Mouse (Mus musculus) myocyte (in vitro differentiated cells): ENCODE results near the gene Krtap7-1. TPM values are rescaled to one million over a fixed set of nuclear protein-coding genes. Genes with fewer than 3 reads are reported as not detected.

Experiments
- H3K27me3 ChIP-seq: one replicate; pipeline ENCODE4 v1.6.1; 2011; ENCODE audit not compliant: control insufficient read depth, insufficient read depth, insufficient read length
- H3K36me3 ChIP-seq: one replicate; pipeline ENCODE4 v1.6.1; 2011; ENCODE audit not compliant: control insufficient read depth, insufficient read depth
- H3K4me2 ChIP-seq: one replicate; pipeline ENCODE4 v1.6.1; 2011; ENCODE audit warnings: low read depth, control low read depth
- H3K4me3 ChIP-seq: one replicate; pipeline ENCODE4 v1.5.1; 2011; ENCODE audit warnings: mild to moderate bottlenecking, control low read depth, moderate library complexity
- H3K79me2 ChIP-seq: one replicate; pipeline ENCODE4 v1.6.1; 2011; ENCODE audit not compliant: control insufficient read depth, insufficient read depth
- H3ac ChIP-seq: one replicate; pipeline ENCODE4 v1.6.1; 2011; ENCODE audit not compliant: control insufficient read depth, insufficient read length
- CEBPB ChIP-seq: IDR thresholded peaks from 2 replicates; pipeline ENCODE4 v1.6.1; 2011; ENCODE audit warnings: mild to moderate bottlenecking, moderate library complexity; ENCODE audit not compliant: poor library complexity, insufficient read depth, severe bottlenecking
- E2F4 ChIP-seq: IDR thresholded peaks from one replicate; pipeline ENCODE4 v1.6.1; 2011; ENCODE audit warnings: mild to moderate bottlenecking, control low read depth, moderate library complexity; ENCODE audit not compliant: insufficient read depth
- MAX ChIP-seq: IDR thresholded peaks from one replicate; pipeline ENCODE4 v1.6.1; 2011; ENCODE audit warnings: low read depth, mild to moderate bottlenecking, control low read depth
- MYOD1 ChIP-seq, 3 experiments: IDR thresholded peaks; one replicate each; pipeline ENCODE4 v1.6.1; 2011; ENCODE audit warnings: control low read depth in 2 of 3, low read depth in 2 of 3, mild to moderate bottlenecking in 2 of 3, moderate library complexity in 1 of 3; ENCODE audit not compliant: insufficient read length in 2 of 3, control insufficient read depth in 1 of 3
- MYOG ChIP-seq, 3 experiments: IDR thresholded peaks; one replicate each; pipeline ENCODE4 v1.6.1; 2011; ENCODE audit warnings: control low read depth in 2 of 3, low read depth in 2 of 3, mild to moderate bottlenecking in 2 of 3; ENCODE audit not compliant: insufficient read length in 2 of 3, control insufficient read depth in 1 of 3, insufficient read depth in 1 of 3
- POLR2A ChIP-seq: IDR thresholded peaks from one replicate; pipeline ENCODE4 v1.6.1; 2011; ENCODE audit warnings: low read depth, mild to moderate bottlenecking, control low read depth, moderate library complexity; ENCODE audit not compliant: insufficient read length
- POLR2AphosphoS2 ChIP-seq: IDR thresholded peaks from one replicate; pipeline ENCODE4 v1.6.1; 2011; ENCODE audit warnings: low read depth, control low read depth; ENCODE audit not compliant: insufficient read length
- REST ChIP-seq: IDR thresholded peaks from one replicate; pipeline ENCODE4 v1.6.1; 2011; ENCODE audit warnings: mild to moderate bottlenecking, control low read depth, moderate library complexity; ENCODE audit not compliant: insufficient read depth, insufficient read length
- SRF ChIP-seq: IDR thresholded peaks from one replicate; pipeline ENCODE4 v1.6.1; 2011; ENCODE audit warnings: low read depth; ENCODE audit not compliant: control insufficient read depth, insufficient read length
- TCF12 ChIP-seq: IDR thresholded peaks from one replicate; pipeline ENCODE4 v1.6.1; 2011; ENCODE audit warnings: mild to moderate bottlenecking, control low read depth; ENCODE audit not compliant: poor library complexity, insufficient read depth, severe bottlenecking
- TCF3 ChIP-seq: IDR thresholded peaks from one replicate; pipeline ENCODE4 v1.6.1; 2011; ENCODE audit warnings: low read depth, control low read depth; ENCODE audit not compliant: insufficient read length
- USF1 ChIP-seq: IDR thresholded peaks from one replicate; pipeline ENCODE4 v1.6.1; 2011; ENCODE audit warnings: low read depth, mild to moderate bottlenecking, control low read depth, moderate library complexity
- polyA plus RNA-seq: library from polyadenylated mRNA; unstranded; fragments of >200 nt; fragmentation: generic; extraction: Trizol; gene quantifications from one replicate; pipeline ENCODE4 v1.2.1, GENCODE M21; 2012; ENCODE audit warnings: missing spikeins

The Krtap7-1 gene
- polyA plus RNA-seq, 1 experiment, result not detected

GRCm38 (mm10) chr16:89513431-89513830 is 5.3 kb upstream of the Krtap7-1 start:
- H3K79me2 ChIP-seq, result no peaks in the 10 kb centered on the region
- H3K4me3 ChIP-seq, result no peak overlapping the region
- H3K4me2 ChIP-seq, result no peak overlapping the region
- H3K27me3 ChIP-seq, result no peaks in the 10 kb centered on the region
- no peaks in the 10 kb centered on the region for H3K36me3 ChIP-seq
- H3ac ChIP-seq, result no peak overlapping the region
- TF ChIP-seq MAX (no peak), TCF12 (no peak), POLR2A (no peak), CEBPB (no peak), TCF3 (no peak), SRF (no peak), POLR2AphosphoS2 (no peak), REST (no peak), E2F4 (no peak), USF1 (no peak), MYOD1 (IDR thresholded peaks at IDR 0.05; ENCODE audit: control insufficient read depth in 1 of 3, insufficient read length in 2 of 3, low read depth in 2 of 3) (no peak), MYOG (IDR thresholded peaks at IDR 0.05; ENCODE audit: control insufficient read depth in 1 of 3, insufficient read depth in 1 of 3, insufficient read length in 2 of 3, low read depth in 2 of 3) (no peak)

DNA sequence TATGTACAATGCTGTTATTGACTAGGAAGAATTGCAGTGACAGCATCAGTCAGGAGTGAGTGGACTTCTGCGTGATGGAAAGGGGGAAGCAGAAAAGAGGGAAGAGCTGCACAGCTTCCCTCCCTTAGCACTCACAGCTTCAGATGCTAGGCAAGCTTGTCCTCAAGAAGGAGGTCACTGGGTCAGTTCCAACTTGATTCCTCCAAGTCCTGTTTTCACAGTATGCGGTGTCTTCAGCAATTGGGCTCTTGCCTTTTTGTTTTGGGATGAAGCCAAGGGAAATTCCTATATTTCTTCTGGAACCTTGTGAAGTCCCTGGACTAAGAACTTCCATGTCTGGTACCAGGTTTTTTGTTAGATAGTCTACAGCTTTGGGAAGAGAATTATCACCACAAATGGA is 4.6 kb downstream of the Krtap7-1 start:
- Histone ChIP-seq H3K36me3 (no peaks in the 10 kb centered on the region), H3K4me2 (no peak overlapping the region), H3ac (no peak overlapping the region), H3K79me2 (no peaks in the 10 kb centered on the region), H3K4me3 (no peak overlapping the region), H3K27me3 (no peaks in the 10 kb centered on the region)
- no peak for TF ChIP-seq E2F4
- TF ChIP-seq USF1, result no peak
- TF ChIP-seq REST, result no peak
- no peak for TF ChIP-seq TCF3
- TF ChIP-seq MYOG (IDR thresholded peaks at IDR 0.05; ENCODE audit: control insufficient read depth in 1 of 3, insufficient read depth in 1 of 3, insufficient read length in 2 of 3, low read depth in 2 of 3), result no peak
- TF ChIP-seq CEBPB, result no peak
- no peak for TF ChIP-seq POLR2AphosphoS2
- no peak for TF ChIP-seq MYOD1 (IDR thresholded peaks at IDR 0.05; ENCODE audit: control insufficient read depth in 1 of 3, insufficient read length in 2 of 3, low read depth in 2 of 3)
- TF ChIP-seq MAX, result no peak
- TF ChIP-seq SRF, result no peak
- no peak for TF ChIP-seq TCF12
- no peak for TF ChIP-seq POLR2A

DNA sequence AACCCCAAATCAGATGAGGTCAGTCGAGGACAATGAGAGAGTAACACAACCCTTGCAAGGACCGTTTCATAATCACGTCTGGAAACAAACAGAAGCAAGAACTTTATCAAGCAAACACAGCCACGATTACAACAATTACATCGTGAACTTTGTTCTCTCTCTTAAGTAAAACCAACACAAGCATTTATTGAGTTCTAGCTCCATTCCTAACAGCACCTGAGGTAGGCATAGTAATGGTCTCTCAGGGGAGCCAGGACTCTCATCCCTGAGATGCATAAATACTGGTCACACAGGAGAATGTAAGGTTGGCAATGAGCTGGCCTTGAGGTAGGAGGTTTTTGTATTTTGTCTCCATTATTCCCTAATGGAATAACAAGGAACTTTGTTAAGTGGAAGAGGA is 6.3 kb downstream of the Krtap7-1 start:
- H3K79me2 ChIP-seq, result no peaks in the 10 kb centered on the region
- H3K4me3 ChIP-seq, result no peak overlapping the region
- no peaks in the 10 kb centered on the region for H3K36me3 ChIP-seq
- no peak overlapping the region for H3K4me2 ChIP-seq
- H3ac ChIP-seq, result no peak overlapping the region
- TF ChIP-seq SRF (no peak), REST (no peak), CEBPB (no peak), USF1 (no peak), MYOG (IDR thresholded peaks at IDR 0.05; ENCODE audit: control insufficient read depth in 1 of 3, insufficient read depth in 1 of 3, insufficient read length in 2 of 3, low read depth in 2 of 3) (no peak), E2F4 (no peak), TCF3 (no peak), MYOD1 (IDR thresholded peaks at IDR 0.05; ENCODE audit: control insufficient read depth in 1 of 3, insufficient read length in 2 of 3, low read depth in 2 of 3) (no peak), POLR2A (no peak), MAX (no peak), POLR2AphosphoS2 (no peak), TCF12 (no peak)
- no peaks in the 10 kb centered on the region for H3K27me3 ChIP-seq

DNA sequence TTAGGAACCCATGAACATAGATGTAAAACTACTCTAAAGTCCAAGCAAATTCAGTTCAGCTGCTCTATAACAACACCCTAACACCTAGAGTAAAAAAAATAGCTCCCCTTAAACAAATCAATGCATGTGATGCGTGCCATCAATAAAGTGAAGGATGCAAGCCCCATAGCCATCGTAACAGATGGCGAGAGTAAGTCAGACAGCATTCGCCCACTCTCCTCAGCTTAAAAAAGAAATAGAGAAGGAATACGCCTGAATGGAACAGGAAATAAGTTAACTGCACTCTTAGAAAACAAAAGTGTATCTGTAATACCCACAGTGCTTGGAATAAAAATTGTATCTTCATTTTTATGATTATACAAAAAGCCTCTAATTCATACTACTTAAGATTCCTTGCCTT is 11.1 kb downstream of the Krtap7-1 start:
- H3ac ChIP-seq, result no peak overlapping the region
- no peaks in the 10 kb centered on the region for H3K36me3 ChIP-seq
- no peaks in the 10 kb centered on the region for H3K27me3 ChIP-seq
- H3K79me2 ChIP-seq, result no peaks in the 10 kb centered on the region
- H3K4me3 ChIP-seq, result no peak overlapping the region
- no peak for TF ChIP-seq CEBPB
- no peak for TF ChIP-seq TCF12
- TF ChIP-seq USF1, result no peak
- TF ChIP-seq TCF3, result no peak
- no peak for TF ChIP-seq POLR2A
- no peak for TF ChIP-seq SRF
- TF ChIP-seq E2F4, result no peak
- TF ChIP-seq POLR2AphosphoS2, result no peak
- no peak for TF ChIP-seq REST
- no peak for TF ChIP-seq MYOG (IDR thresholded peaks at IDR 0.05; ENCODE audit: control insufficient read depth in 1 of 3, insufficient read depth in 1 of 3, insufficient read length in 2 of 3, low read depth in 2 of 3)
- no peak for TF ChIP-seq MYOD1 (IDR thresholded peaks at IDR 0.05; ENCODE audit: control insufficient read depth in 1 of 3, insufficient read length in 2 of 3, low read depth in 2 of 3)
- H3K4me2 ChIP-seq, result no peak overlapping the region
